Mouse (Mus musculus) MEL (cell line): ENCODE results near the gene Adck2. TPM values are rescaled to one million over a fixed set of nuclear protein-coding genes. Genes with fewer than 3 reads are reported as not detected.

ENCODE experiments used
- DNase-seq: peaks from one replicate; pipeline ENCODE4 v3.0.0; 2011; ENCODE audit warnings: low read depth, low spot score
- H3K27ac ChIP-seq: 2 replicates; pipeline ENCODE4 v1.5.1; 2012; ENCODE audit warnings: low read depth, mild to moderate bottlenecking, control low read depth, low read length, moderate library complexity; ENCODE audit not compliant: control insufficient read depth
- H3K27me3 ChIP-seq, 2 experiments: fragments of 150-350 bp in 1 of 2; sonication (generic) in 1 of 2; 2 replicates each; pipeline ENCODE4 v1.6.1; 2012; ENCODE audit warnings: low read length in 2 of 2, mild to moderate bottlenecking in 2 of 2, improper control_type of control experiment in 1 of 2, moderate library complexity in 1 of 2; ENCODE audit not compliant: insufficient read depth in 2 of 2, control insufficient read depth in 1 of 2
- H3K36me3 ChIP-seq, 2 experiments: 2 replicates each; pipeline ENCODE4 v1.6.1; 2012 to 2014; ENCODE audit warnings: low read length in 2 of 2, improper control_type of control experiment in 1 of 2, inconsistent platforms in 1 of 2, mild to moderate bottlenecking in 1 of 2; ENCODE audit not compliant: insufficient read depth in 2 of 2, control insufficient read depth in 1 of 2
- H3K4me1 ChIP-seq, 2 experiments: fragments of 150-350 bp in 1 of 2; sonication (generic) in 1 of 2; 2 replicates each; pipeline ENCODE4 v1.6.1; 2012; ENCODE audit warnings: low read length in 2 of 2, improper control_type of control experiment in 1 of 2, mild to moderate bottlenecking in 1 of 2; ENCODE audit not compliant: insufficient read depth in 2 of 2, control insufficient read depth in 1 of 2
- H3K4me3 ChIP-seq, 2 experiments: fragments of 150-350 bp in 1 of 2; sonication (generic) in 1 of 2; 2 replicates each; pipeline ENCODE4 v1.5.1; 2012; ENCODE audit warnings: low read depth in 2 of 2, low read length in 2 of 2, mild to moderate bottlenecking in 2 of 2, moderate library complexity in 2 of 2, control low read depth in 1 of 2, improper control_type of control experiment in 1 of 2; ENCODE audit not compliant: control insufficient read depth in 1 of 2, insufficient read depth in 1 of 2
- H3K79me2 ChIP-seq: 2 replicates; pipeline ENCODE4 v1.6.1; 2012; ENCODE audit warnings: mild to moderate bottlenecking, low read length, moderate library complexity; ENCODE audit not compliant: control insufficient read depth, poor library complexity, insufficient read depth
- H3K9ac ChIP-seq: 2 replicates; pipeline ENCODE4 v1.6.1; 2012; ENCODE audit warnings: low read depth, mild to moderate bottlenecking, control low read depth, low read length, moderate library complexity; ENCODE audit not compliant: control insufficient read depth, poor library complexity, severe bottlenecking
- H3K9me3 ChIP-seq: fragments of 150-350 bp; sonication (generic); replicated peaks from 2 replicates; pipeline ENCODE4 v1.6.1; 2012; ENCODE audit warnings: mild to moderate bottlenecking, low read length, improper control_type of control experiment, moderate library complexity; ENCODE audit not compliant: insufficient read depth
- CHD2 ChIP-seq: IDR thresholded peaks from 2 replicates; pipeline ENCODE4 v1.6.1; 2011; ENCODE audit warnings: low read length, improper control_type of control experiment
- CTCF ChIP-seq, 3 experiments: IDR thresholded peaks in 2 of 3; conservative IDR thresholded peaks in 1 of 3; 2 replicates each; pipeline ENCODE4 v1.5.1; 2011 to 2012; ENCODE audit warnings: low read length in 3 of 3, low read depth in 2 of 3, mild to moderate bottlenecking in 2 of 3, improper control_type of control experiment in 1 of 3, inconsistent platforms in 1 of 3, mixed read lengths in 1 of 3, moderate library complexity in 1 of 3; ENCODE audit not compliant: control insufficient read depth in 1 of 3, insufficient read depth in 1 of 3, poor library complexity in 1 of 3, severe bottlenecking in 1 of 3
- JUND ChIP-seq: IDR thresholded peaks from 2 replicates; pipeline ENCODE4 v1.6.1; 2011; ENCODE audit warnings: low read depth, mild to moderate bottlenecking, improper control_type of control experiment, low read length
- KAT2A ChIP-seq: conservative IDR thresholded peaks from 2 replicates; pipeline ENCODE4 v1.6.1; 2012; ENCODE audit warnings: low read depth, low read length, improper control_type of control experiment, inconsistent platforms
- MAZ ChIP-seq: IDR thresholded peaks from 2 replicates; pipeline ENCODE4 v1.6.1; 2012; ENCODE audit warnings: low read depth, mild to moderate bottlenecking, inconsistent platforms, low read length, improper control_type of control experiment
- MYC ChIP-seq: IDR thresholded peaks from 2 replicates; pipeline ENCODE4 v1.6.1; 2011; ENCODE audit warnings: low read depth, mild to moderate bottlenecking, low read length, improper control_type of control experiment, moderate library complexity
- POLR2A ChIP-seq, 2 experiments: IDR thresholded peaks; 2 replicates each; pipeline ENCODE4 v1.6.1; 2011 to 2012; ENCODE audit warnings: low read length in 2 of 2, mild to moderate bottlenecking in 2 of 2, control low read depth in 1 of 2, improper control_type of control experiment in 1 of 2, low read depth in 1 of 2, moderate library complexity in 1 of 2; ENCODE audit not compliant: control insufficient read depth in 1 of 2, insufficient read depth in 1 of 2, poor library complexity in 1 of 2
- POLR2AphosphoS2 ChIP-seq: IDR thresholded peaks from 2 replicates; pipeline ENCODE4 v1.6.1; 2011; ENCODE audit warnings: low read length, improper control_type of control experiment
- POLR2AphosphoS5 ChIP-seq: IDR thresholded peaks from 2 replicates; pipeline ENCODE4 v1.6.1; 2012; ENCODE audit warnings: low read depth, borderline replicate concordance, mild to moderate bottlenecking, inconsistent platforms, low read length, moderate library complexity, mixed read lengths
- RCOR1 ChIP-seq: IDR thresholded peaks from 2 replicates; pipeline ENCODE4 v1.6.1; 2012; ENCODE audit warnings: low read depth, mild to moderate bottlenecking, inconsistent platforms, low read length, improper control_type of control experiment
- SIN3A ChIP-seq: IDR thresholded peaks from 2 replicates; pipeline ENCODE4 v1.6.1; 2012; ENCODE audit warnings: low read length, improper control_type of control experiment, inconsistent platforms
- TAL1 ChIP-seq: IDR thresholded peaks from 2 replicates; pipeline ENCODE4 v1.6.1; 2012; ENCODE audit warnings: mild to moderate bottlenecking, inconsistent platforms, low read length, moderate library complexity, mixed read lengths
- TBP ChIP-seq: IDR thresholded peaks from 2 replicates; pipeline ENCODE4 v1.8.0; 2011; ENCODE audit warnings: low read depth, low read length, improper control_type of control experiment
- ZKSCAN1 ChIP-seq: IDR thresholded peaks from 2 replicates; pipeline ENCODE4 v1.6.1; 2012; ENCODE audit warnings: low read depth, mild to moderate bottlenecking, inconsistent platforms, low read length, improper control_type of control experiment, moderate library complexity
- ZMIZ1 ChIP-seq: IDR thresholded peaks from 2 replicates; pipeline ENCODE4 v1.6.1; 2012; ENCODE audit warnings: low read depth, mild to moderate bottlenecking, inconsistent platforms, low read length, improper control_type of control experiment, moderate library complexity
- ZNF384 ChIP-seq: IDR thresholded peaks from 2 replicates; pipeline ENCODE4 v1.6.1; 2012; ENCODE audit warnings: low read depth, mild to moderate bottlenecking, inconsistent platforms, low read length, improper control_type of control experiment
- polyA plus RNA-seq, 2 experiments: library from polyadenylated mRNA; stranded (reverse) in 1 of 2; unstranded in 1 of 2; fragments of >175 nt in 1 of 2; fragments of >200 nt in 1 of 2; gene quantifications; 2 replicates each; pipeline versions ENCODE4 v1.2.1 to v1.2.4; 2012; ENCODE audit warnings: low replicate concordance in 2 of 2, low read depth in 1 of 2; ENCODE audit not compliant: insufficient read length in 2 of 2, insufficient read depth in 1 of 2, missing spikeins in 1 of 2
- total RNA-seq: library from RNA; depleted of rRNA; stranded (reverse); fragments of 300-350 nt; gene quantifications from 2 replicates; pipeline ENCODE4 v1.2.3, GENCODE M21; 2012

Gene Adck2
- total and polyA plus RNA-seq, 3 experiments = 8.1 to 11.6 TPM; not detected in 1

DNA sequence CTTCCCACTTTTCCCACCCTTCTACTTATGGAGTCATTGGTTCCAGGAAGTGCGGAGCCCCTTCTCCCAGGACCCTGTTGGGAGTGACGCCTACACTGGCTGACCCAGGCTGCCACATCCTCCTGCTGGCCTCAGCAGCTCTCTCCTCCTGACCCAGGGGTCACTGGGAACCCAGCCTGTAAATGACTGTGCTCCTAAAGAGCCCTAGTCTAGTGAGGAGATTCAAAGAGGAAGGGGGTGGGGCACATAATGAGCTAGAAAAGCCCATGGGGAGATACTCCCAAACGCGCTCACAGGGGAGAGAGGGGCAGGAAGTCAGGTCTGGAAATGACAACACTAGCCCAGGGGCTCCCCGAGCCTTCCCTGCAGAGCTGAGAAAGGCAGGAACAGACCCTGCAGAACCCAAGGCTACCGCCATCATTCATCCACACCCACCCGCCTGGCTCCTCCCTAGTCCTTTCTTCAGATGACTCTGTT lies 34.0 kb upstream of the Adck2 start:
- no peak overlapping the region for H3K27ac ChIP-seq
- H3K4me3 ChIP-seq = no peak overlapping the region
- no peaks in the 10 kb centered on the region for H3K4me1 ChIP-seq
- DNase-seq = no peak
- H3K36me3 ChIP-seq = no peaks in the 10 kb centered on the region
- no peaks in the 10 kb centered on the region for H3K9me3 ChIP-seq
- H3K79me2 ChIP-seq = no peaks in the 10 kb centered on the region
- no peak for TF ChIP-seq CHD2
- no peak for TF ChIP-seq TBP
- no peak for TF ChIP-seq RCOR1
- TF ChIP-seq ZKSCAN1 = no peak
- no peak for TF ChIP-seq KAT2A
- no peak for TF ChIP-seq MYC
- TF ChIP-seq JUND = no peak
- TF ChIP-seq POLR2AphosphoS5 = no peak
- no peak for TF ChIP-seq POLR2AphosphoS2
- no peak for TF ChIP-seq POLR2A (IDR thresholded peaks at IDR 0.05; ENCODE audit: control insufficient read depth in 1 of 2, insufficient read depth in 1 of 2, low read depth in 1 of 2, low read length in 2 of 2, poor library complexity in 1 of 2)
- TF ChIP-seq SIN3A = no peak
- TF ChIP-seq, all 39 proteins: peak for 0
- Histone ChIP-seq H3K27me3 (no peaks in the 10 kb centered on the region; a peak in 1 of 4 replicates), H3K9ac (no peak overlapping the region)

DNA sequence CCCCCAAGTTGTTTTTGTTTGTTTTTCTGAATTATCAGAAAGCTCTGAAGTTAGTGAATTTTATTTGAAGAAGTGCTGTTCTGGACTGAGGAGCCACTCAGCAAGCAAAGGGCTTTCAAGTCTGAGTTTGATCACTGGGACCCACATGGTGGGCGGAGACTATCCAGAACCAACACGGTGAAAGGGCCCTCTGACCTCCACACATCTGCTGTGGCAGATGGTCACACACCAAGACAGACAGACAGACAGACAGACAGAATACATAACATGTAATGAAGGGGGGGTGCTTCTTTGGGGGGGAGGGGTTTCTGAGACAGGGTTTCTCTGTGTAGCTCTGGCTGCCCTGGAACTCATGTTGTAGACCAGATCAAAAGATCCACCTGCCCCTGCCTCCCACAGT lies 33.1 kb upstream of the Adck2 start:
- Histone ChIP-seq H3K4me3 (no peak overlapping the region), H3K79me2 (no peaks in the 10 kb centered on the region), H3K9me3 (no peaks in the 10 kb centered on the region), H3K27me3 (no peaks in the 10 kb centered on the region; a peak in 1 of 4 replicates), H3K4me1 (no peaks in the 10 kb centered on the region), H3K9ac (no peak overlapping the region), H3K36me3 (no peaks in the 10 kb centered on the region), H3K27ac (no peak overlapping the region)
- TF ChIP-seq JUND (no peak), ZKSCAN1 (no peak), TAL1 (no peak)
- DNase-seq = no peak

DNA sequence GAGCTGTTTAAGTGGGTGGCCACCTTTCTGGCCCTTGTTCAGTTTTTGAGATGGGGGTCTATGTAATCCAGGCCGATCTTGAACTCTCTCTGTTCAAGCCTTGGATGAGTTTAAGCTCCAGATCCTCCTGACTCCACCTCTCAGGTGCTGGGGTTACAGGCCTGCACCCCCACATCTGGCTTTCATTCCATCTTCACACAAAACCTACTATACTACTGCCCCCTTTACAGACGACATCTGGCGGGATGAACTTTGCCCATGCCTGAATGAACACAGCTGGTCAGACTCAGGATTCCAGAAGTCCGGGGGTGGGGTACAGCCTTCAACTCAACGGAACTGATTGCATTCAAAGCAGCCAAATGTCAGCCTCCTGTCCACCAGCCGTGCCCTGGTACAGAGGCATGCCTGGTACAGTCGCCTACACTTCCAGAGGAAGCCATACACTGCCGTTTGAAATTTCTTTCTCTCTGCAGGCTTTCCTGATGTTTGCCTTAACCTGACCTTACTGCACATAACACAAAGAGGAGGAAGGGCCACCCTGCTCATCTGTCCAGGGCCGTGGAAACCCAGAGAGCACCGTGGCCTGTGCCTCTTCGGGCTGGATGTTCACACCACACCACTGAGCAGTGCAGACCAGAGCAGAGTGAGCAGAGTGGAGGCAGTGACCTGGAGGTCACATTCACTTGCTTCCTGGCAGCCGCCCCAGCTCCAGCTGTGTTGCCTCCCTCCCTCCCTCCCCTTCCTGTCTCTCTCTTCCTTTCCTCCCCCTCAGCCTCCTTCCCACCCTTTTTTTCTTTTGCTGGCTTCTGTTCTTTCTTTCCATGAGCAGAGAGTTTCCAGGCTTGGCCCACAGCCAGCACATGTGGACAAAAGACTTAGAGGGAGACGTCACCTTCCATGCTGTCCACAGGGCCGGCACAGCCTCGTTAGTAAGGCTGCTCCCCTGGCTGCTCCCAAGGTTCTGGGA lies 30.8 kb upstream of the Adck2 start:
- H3K79me2 ChIP-seq = no peaks in the 10 kb centered on the region
- TF ChIP-seq ZMIZ1 (no peak), CTCF (IDR thresholded peaks at IDR 0.05 in 2 of 3, conservative IDR thresholded peaks at IDR 0.05 in 1 of 3; ENCODE audit: control insufficient read depth in 1 of 3, insufficient read depth in 1 of 3, low read depth in 2 of 3, low read length in 3 of 3, poor library complexity in 1 of 3, severe bottlenecking in 1 of 3) (no peak), ZNF384 (no peak), MAZ (no peak)
- no peaks in the 10 kb centered on the region for H3K9me3 ChIP-seq
- no peak overlapping the region for H3K27ac ChIP-seq
- H3K36me3 ChIP-seq = no peaks in the 10 kb centered on the region
- no peaks in the 10 kb centered on the region; a peak in 1 of 4 replicates for H3K27me3 ChIP-seq
- no peak overlapping the region for H3K9ac ChIP-seq
- no peak overlapping the region for H3K4me3 ChIP-seq
- H3K4me1 ChIP-seq = no peaks in the 10 kb centered on the region
- DNase-seq = no peak
